Mouse (Mus musculus) thymus, adult 18-20 months (tissue): ENCODE data around the gene Fam178b.
A peak's percentile ranks its signal among the peaks of the same experiment; 100 is the strongest.

Experiments used
- DNase-seq, 2 experiments: peaks; one replicate each; pipeline ENCODE4 v3.0.0; 2022; ENCODE audit warnings: mixed read lengths in 2 of 2

Gene Fam178b

GRCm38 (mm10) chr1:36583408-36584116 is 99.4 kb downstream of the Fam178b start:
- DNase-seq, result no peak

- DNase-seq, result no peak
These were observed 100.8 kb downstream of the Fam178b start for GRCm38 (mm10) chr1:36582211-36582610.

GRCm38 (mm10) chr1:36581260-36581659 is 101.7 kb downstream of the Fam178b start:
- no peak for DNase-seq

- no peak for DNase-seq
These were observed 102.4 kb downstream of the Fam178b start for GRCm38 (mm10) chr1:36580384-36581207.

GRCm38 (mm10) chr1:36579974-36580383 is 103.0 kb downstream of the Fam178b start:
- peak; percentile 70 to 73 for DNase-seq

- no peak for DNase-seq
These were observed 105.8 kb downstream of the Fam178b start for GRCm38 (mm10) chr1:36576991-36577675.

- DNase-seq, result no peak
These were observed 107.6 kb downstream of the Fam178b start for GRCm38 (mm10) chr1:36575347-36575746.

GRCm38 (mm10) chr1:36574196-36574955 is 108.6 kb downstream of the Fam178b start:
- DNase-seq, result no peak

GRCm38 (mm10) chr1:36573524-36573923 is 109.5 kb downstream of the Fam178b start:
- no peak for DNase-seq

GRCm38 (mm10) chr1:36572709-36573108 is 110.3 kb downstream of the Fam178b start:
- DNase-seq, result no peak

GRCm38 (mm10) chr1:36572140-36572700 is 110.8 kb downstream of the Fam178b start:
- no peak for DNase-seq

- DNase-seq, result no peak
These were observed 111.4 kb downstream of the Fam178b start for GRCm38 (mm10) chr1:36571627-36572026.

GRCm38 (mm10) chr1:36570320-36570719 is 112.7 kb downstream of the Fam178b start:
- DNase-seq, result no peak

GRCm38 (mm10) chr1:36569694-36570276 is 113.2 kb downstream of the Fam178b start:
- DNase-seq, result no peak

- no peak for DNase-seq
These were observed 114.2 kb downstream of the Fam178b start for GRCm38 (mm10) chr1:36568776-36569175.

- no peak for DNase-seq
These were observed 115.0 kb downstream of the Fam178b start for GRCm38 (mm10) chr1:36567818-36568603.

- no peak for DNase-seq
These were observed 116.6 kb downstream of the Fam178b start for GRCm38 (mm10) chr1:36566425-36566824.

GRCm38 (mm10) chr1:36564101-36564500 is 118.9 kb downstream of the Fam178b start:
- no peak for DNase-seq

GRCm38 (mm10) chr1:36563632-36564031 is 119.4 kb downstream of the Fam178b start:
- no peak for DNase-seq

GRCm38 (mm10) chr1:36563197-36563596 is 119.8 kb downstream of the Fam178b start:
- DNase-seq, result no peak

GRCm38 (mm10) chr1:36562388-36562787 is 120.6 kb downstream of the Fam178b start:
- no peak for DNase-seq
